Mouse (Mus musculus): Measurements from ENCODE around the gene Stxbp2. TPM values are rescaled to one million over a fixed set of nuclear protein-coding genes. Genes with fewer than 3 reads are reported as not detected.

Gene Stxbp2
- polyA plus RNA-seq, 1 experiment from 2014 or later, result 19.8 TPM

DNA sequence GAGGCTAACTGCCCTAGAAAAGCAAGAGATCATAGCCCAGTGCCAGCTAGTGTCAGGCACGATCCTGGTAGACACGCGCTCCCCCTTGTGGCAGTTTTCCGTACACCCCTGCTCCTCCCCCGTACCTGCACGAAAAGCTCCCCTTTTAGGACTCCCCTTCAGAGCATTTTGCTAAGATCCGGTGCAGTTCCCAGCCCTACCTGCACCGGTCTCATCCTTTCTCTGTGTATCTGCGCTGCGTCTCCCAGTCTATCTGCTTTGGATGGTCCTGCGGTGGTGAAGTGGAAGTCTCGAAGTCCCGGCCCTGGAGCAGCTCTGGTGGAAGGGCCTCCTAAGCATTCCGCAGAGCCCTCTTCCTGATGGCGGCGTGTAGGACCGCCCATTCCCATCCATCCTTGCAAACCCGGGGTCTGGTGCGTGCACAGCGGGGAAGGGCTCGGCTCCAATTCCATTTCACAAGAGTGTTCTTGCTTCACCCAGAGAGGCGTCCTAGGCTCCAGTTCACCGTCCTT is 41.3 kb downstream of the Stxbp2 start, which contains the start of gene Fcor:
Gene Fcor, minus strand, starts transcription at position 383 of the 512 bp plus-strand sequence.
- Histone ChIP-seq H3K27me3 (no peaks in the 10 kb centered on the region), H3K4me2 (replicated peaks) (peak within 1 kb of the TSS; percentile 63), H3K4me1 (peaks cover 6% of the 10 kb centered on the region; the same call in 1 of the 2 replicates), H3K9me3 (no peaks in the 10 kb centered on the region), H3K9ac (replicated peaks) (peak within 1 kb of the TSS; percentile 66), H3K27ac (replicated peaks) (peak within 1 kb of the TSS; percentile 63), H3K36me3 (no peaks in the 10 kb centered on the region), H3K4me3 (peak within 1 kb of the TSS; percentile 51)
- ATAC-seq (ENCODE audit: low FRiP score, low read depth), result peak; percentile 81
- under 1% methylated on average over 23 of the region's 23 CpGs for WGBS

DNA sequence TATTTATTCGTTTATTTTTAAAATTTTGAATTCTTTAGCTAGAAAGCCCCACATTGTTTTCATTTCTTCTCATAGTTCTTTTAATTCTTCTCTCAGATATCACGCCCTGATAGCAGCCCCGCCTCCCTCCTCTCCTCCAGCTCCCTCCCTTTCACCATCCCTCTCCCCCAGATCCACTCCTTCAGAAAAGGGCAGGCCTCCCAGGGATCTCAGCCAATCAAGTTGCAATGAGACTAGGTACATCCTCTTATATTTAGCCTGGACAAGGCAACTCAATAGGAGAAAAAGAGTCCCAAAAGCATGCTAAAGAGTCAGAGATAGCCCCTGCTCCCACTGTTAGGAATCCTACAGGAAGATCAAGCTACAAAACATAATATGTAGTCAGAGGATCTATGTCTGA is 43.9 kb downstream of the Stxbp2 start:
- peaks cover 11% of the 10 kb centered on the region for H3K36me3 ChIP-seq
- no peaks in the 10 kb centered on the region for H3K9me3 ChIP-seq
- peaks cover 17% of the 10 kb centered on the region for H3K4me1 ChIP-seq
- no peak overlapping the region for H3K27ac ChIP-seq (replicated peaks)
- H3K4me3 ChIP-seq, result no peak overlapping the region
- no peak overlapping the region for H3K4me2 ChIP-seq (replicated peaks)
- no peak for ATAC-seq (ENCODE audit: low FRiP score, low read depth)
- H3K9ac ChIP-seq (replicated peaks), result no peak overlapping the region
- WGBS, result 51% methylated on average over 3 of the region's 3 CpGs
- H3K27me3 ChIP-seq, result no peaks in the 10 kb centered on the region

DNA sequence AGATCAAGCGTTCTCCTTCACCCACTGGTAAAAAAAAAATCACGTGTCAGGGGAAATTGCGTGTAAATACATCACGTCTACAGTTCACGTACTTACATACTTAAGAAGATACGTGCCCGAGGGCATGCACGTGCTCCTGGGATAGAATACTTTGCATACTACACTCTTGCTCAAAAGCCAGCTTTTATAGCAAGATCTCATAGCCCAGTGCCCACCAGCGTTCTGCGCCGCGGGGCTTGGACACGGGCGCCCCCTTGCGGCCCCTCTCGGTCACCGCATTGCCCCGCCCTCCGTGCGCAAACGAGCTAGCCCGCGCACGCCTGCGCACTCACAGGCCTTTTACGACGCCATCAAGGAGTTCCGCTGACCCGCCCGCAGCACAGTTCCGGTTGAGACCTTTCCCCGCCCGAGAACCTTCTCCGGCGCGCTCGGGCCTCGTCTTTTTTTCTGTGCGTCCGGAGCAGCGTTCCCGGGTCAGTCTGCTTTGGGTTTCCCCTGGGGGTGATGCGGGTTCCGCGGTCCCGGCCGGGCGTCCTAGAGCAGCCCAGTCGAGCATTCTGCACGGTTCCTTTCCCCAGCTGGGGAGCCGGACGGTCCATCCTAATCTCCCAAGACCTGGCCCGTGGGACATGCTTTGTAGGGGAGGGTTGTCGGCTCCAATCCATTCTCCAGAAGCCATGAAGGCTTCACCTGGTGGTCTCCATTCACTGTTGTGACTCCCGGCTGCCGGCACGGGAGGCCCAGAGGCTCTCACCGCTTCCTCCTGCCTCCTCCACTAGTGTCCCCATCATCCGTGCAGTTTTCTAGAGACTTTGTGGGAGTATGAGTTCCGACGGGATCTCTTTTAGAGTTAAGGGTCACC is 45.6 kb downstream of the Stxbp2 start, which contains the start of gene Trappc5:
Gene Trappc5, plus strand, starts transcription at position 169 of the 862 bp plus-strand sequence.
- Histone ChIP-seq H3K36me3 (peaks cover 28% of the 10 kb centered on the region), H3K4me3 (peak within 1 kb of the TSS; percentile 68), H3K4me1 (peaks cover 17% of the 10 kb centered on the region), H3K4me2 (replicated peaks) (peak within 1 kb of the TSS; percentile 85), H3K27ac (replicated peaks) (peak within 1 kb of the TSS; percentile 86), H3K9ac (replicated peaks) (peak within 1 kb of the TSS; percentile 85), H3K9me3 (no peaks in the 10 kb centered on the region), H3K27me3 (no peaks in the 10 kb centered on the region)
- 1% methylated on average over 61 of the region's 61 CpGs for WGBS
- peak; percentile 87 for ATAC-seq (ENCODE audit: low FRiP score, low read depth)

DNA sequence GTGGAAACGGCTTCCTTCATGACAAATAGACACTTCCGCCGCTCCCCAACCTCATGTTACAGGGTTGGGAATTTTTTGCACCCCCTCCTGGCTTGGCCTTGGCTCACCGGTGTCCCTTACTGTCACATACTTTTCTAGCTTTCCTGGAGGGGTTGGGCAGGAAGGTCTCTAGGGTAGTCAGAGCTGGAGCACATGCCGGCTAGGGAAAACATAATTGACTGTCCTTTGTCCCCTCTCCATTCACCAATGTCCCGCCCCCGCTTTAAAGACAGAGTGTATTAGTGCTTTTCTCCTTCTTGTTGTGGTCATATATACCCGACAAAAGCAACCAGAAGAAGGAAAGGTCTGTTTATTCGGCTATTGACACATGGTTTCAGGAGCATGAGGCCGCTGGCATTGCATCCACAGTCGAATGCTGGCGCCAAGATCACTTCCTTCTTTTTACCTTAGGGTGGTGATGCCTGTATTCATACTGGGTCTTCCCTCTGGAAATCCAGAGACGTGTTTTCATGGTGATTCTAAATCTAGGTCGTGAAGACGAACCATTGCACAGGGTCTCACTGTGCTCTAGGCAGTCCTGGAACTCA is 46.3 kb downstream of the Stxbp2 start:
- H3K27ac ChIP-seq (replicated peaks), result peak overlapping the region; percentile 86
- no peaks in the 10 kb centered on the region for H3K9me3 ChIP-seq
- WGBS, result 6% methylated on average over 15 of the region's 15 CpGs
- peak overlapping the region; percentile 85 for H3K4me2 ChIP-seq (replicated peaks)
- peaks cover 32% of the 10 kb centered on the region for H3K36me3 ChIP-seq
- H3K27me3 ChIP-seq, result no peaks in the 10 kb centered on the region
- peaks cover 17% of the 10 kb centered on the region for H3K4me1 ChIP-seq
- peak; percentile 7; the same call in 1 of the 2 replicates for ATAC-seq (ENCODE audit: low FRiP score, low read depth)
- H3K4me3 ChIP-seq, result peak overlapping the region; percentile 68
- peak overlapping the region; percentile 85 for H3K9ac ChIP-seq (replicated peaks)

DNA sequence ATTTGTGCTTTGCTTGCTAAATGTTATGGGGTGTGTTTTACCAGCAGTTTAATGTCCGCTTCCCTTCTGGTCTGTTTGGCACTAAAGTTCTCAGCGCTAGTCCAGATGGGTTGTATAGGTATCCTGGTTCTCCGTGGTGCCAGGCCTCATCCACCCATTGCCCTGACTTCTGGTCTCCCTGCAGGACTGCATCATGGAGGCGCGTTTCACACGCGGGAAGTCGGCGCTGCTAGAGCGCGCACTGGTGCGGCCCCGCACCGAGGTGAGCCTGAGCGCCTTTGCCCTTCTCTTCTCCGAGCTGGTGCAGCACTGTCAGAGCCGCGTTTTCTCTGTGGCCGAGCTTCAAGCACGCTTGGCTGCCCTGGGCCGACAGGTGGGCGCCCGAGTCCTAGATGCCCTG is 48.1 kb downstream of the Stxbp2 start:
- Histone ChIP-seq H3K9me3 (no peaks in the 10 kb centered on the region), H3K9ac (replicated peaks) (no peak overlapping the region), H3K4me1 (peaks cover 12% of the 10 kb centered on the region), H3K36me3 (peaks cover 42% of the 10 kb centered on the region), H3K4me2 (replicated peaks) (no peak overlapping the region), H3K27me3 (no peaks in the 10 kb centered on the region), H3K27ac (replicated peaks) (no peak overlapping the region), H3K4me3 (no peak overlapping the region)
- no peak for ATAC-seq (ENCODE audit: low FRiP score, low read depth)
- 95% methylated on average over 23 of the region's 23 CpGs for WGBS

DNA sequence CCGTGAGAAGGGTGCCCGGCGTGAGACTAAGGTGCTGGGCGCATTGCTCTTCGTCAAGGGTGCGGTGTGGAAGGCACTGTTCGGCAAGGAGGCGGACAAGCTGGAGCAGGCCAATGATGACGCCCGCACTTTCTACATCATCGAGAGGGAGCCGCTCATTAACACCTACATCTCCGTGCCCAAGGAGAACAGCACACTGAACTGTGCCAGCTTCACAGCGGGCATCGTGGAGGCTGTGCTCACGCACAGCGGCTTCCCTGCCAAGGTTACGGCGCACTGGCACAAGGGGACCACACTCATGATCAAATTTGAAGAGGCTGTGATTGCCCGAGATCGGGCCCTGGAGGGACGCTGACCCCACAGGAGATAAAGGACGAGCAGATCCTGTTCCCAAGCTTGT is 48.5 kb downstream of the Stxbp2 start:
- Histone ChIP-seq H3K4me1 (peaks cover 12% of the 10 kb centered on the region), H3K9ac (replicated peaks) (no peak overlapping the region), H3K27me3 (no peaks in the 10 kb centered on the region), H3K4me3 (no peak overlapping the region), H3K36me3 (peaks cover 42% of the 10 kb centered on the region), H3K4me2 (replicated peaks) (no peak overlapping the region), H3K27ac (replicated peaks) (no peak overlapping the region), H3K9me3 (no peaks in the 10 kb centered on the region)
- ATAC-seq (ENCODE audit: low FRiP score, low read depth), result no peak
- WGBS, result 96% methylated on average over 23 of the region's 23 CpGs

DNA sequence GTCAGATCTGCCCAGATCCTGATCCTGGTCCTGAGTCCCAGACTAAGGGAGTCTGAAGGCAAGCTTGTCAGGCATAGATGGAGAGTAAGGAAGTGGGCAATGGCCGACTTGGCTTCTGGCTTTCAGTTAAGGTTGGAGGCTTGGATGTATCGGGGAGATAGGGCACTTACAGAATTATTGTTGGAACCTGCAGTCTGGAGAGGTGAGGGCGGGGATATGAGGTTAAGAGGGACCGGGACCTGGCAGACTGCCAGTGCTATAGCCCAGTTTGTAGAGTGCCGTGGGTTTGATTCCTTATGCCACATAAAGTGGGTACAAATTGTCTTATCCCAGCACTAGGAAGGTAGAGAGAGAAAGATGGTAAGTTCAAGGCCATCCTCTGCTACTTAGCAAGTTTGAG is 48.9 kb downstream of the Stxbp2 start:
- ATAC-seq (ENCODE audit: low FRiP score, low read depth), result no peak
- Histone ChIP-seq H3K4me2 (replicated peaks) (no peak overlapping the region), H3K27ac (replicated peaks) (no peak overlapping the region), H3K27me3 (no peaks in the 10 kb centered on the region), H3K4me3 (no peak overlapping the region), H3K9me3 (no peaks in the 10 kb centered on the region), H3K36me3 (peaks cover 42% of the 10 kb centered on the region), H3K4me1 (peaks cover 12% of the 10 kb centered on the region), H3K9ac (replicated peaks) (no peak overlapping the region)
- WGBS, result 98% methylated on average over 5 of the region's 5 CpGs

DNA sequence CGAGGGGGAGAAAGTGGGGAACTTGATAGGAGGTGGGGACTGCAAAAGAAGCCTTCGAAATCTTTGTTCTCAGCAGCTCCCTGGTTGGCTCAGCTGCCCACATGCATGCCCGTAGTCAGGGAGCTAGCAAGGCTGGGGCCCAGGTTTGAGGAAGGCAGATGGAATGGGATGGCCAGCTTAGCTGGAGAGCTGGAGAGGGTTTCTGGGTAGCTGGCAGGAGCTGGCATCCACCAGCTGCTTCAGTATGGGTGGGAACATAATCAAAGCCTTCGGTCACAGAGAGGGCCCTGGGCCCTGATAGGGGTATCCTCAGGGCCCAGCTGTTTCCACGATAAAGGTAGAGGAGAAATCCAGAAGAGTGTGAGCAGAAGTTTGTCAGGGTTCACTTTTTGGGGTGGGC is 51.7 kb downstream of the Stxbp2 start:
- no peak overlapping the region for H3K4me3 ChIP-seq
- H3K4me2 ChIP-seq (replicated peaks), result no peak overlapping the region
- WGBS, result 96% methylated on average over 5 of the region's 5 CpGs
- no peaks in the 10 kb centered on the region for H3K27me3 ChIP-seq
- no peaks in the 10 kb centered on the region for H3K9me3 ChIP-seq
- no peak for ATAC-seq (ENCODE audit: low FRiP score, low read depth)
- H3K36me3 ChIP-seq, result peaks cover 42% of the 10 kb centered on the region
- peaks cover 7% of the 10 kb centered on the region for H3K4me1 ChIP-seq
- no peak overlapping the region for H3K27ac ChIP-seq (replicated peaks)
- no peak overlapping the region for H3K9ac ChIP-seq (replicated peaks)

DNA sequence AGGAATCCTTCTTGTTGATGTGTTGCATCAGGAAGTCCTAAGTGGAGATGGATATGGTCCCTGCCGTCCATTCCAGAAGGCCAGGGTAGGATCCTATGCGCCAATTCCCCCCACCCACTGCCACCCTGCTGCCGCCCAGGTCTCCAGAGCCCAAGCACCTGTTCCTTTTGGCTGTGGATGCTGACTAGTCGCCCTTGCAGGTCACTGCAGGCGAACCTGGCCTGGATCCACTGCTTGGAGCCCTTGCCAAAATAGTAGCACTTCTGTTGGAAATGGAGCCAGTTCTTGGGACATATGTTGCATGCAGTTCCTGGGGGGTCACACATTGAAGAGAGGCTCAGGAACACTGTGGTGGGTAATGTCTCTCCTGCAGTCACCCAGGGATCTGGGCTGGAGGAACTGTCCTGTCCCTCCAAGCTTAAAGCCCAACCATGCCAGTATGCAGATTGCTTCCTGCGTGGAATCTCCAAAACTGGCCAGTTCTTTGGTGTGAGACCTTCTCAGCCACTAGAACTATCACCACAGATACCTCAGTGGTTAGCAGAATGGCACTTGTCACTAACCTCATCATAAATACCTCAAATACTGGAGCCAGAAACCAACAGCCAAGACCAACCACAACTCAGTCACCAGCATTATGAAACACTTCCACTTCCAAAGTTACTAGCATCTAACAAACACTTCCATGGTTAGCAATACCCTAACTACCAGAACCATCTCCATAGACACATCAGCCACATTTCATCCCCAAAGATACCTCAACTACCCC is 52.8 kb downstream of the Stxbp2 start:
- no peak for ATAC-seq (ENCODE audit: low FRiP score, low read depth)
- no peak overlapping the region for H3K4me2 ChIP-seq (replicated peaks)
- no peaks in the 10 kb centered on the region for H3K27me3 ChIP-seq
- no peak overlapping the region for H3K9ac ChIP-seq (replicated peaks)
- H3K4me1 ChIP-seq, result no peaks in the 10 kb centered on the region
- WGBS, result 69% methylated on average over 6 of the region's 6 CpGs
- no peak overlapping the region for H3K27ac ChIP-seq (replicated peaks)
- no peaks in the 10 kb centered on the region for H3K9me3 ChIP-seq
- peaks cover 41% of the 10 kb centered on the region for H3K36me3 ChIP-seq
- no peak overlapping the region for H3K4me3 ChIP-seq

DNA sequence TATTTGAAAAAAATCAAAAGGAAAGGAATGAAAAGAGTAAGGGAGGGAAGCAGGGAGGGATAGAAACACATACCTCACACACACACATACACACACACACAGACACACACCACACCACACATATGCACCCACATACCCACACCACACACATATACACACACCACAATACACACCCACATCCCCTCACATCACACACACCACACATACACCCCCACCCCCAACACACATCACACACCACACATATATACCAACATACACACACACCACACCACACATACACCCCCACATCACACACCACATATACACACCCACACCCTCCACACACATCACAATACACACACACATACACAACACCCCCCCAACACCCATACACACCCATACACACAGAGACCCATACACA is 53.8 kb downstream of the Stxbp2 start:
- peak; percentile 43 for ATAC-seq (ENCODE audit: low FRiP score, low read depth)
- H3K36me3 ChIP-seq, result peaks cover 32% of the 10 kb centered on the region
- H3K9ac ChIP-seq (replicated peaks), result no peak overlapping the region; the same call in 1 of the 2 replicates

DNA sequence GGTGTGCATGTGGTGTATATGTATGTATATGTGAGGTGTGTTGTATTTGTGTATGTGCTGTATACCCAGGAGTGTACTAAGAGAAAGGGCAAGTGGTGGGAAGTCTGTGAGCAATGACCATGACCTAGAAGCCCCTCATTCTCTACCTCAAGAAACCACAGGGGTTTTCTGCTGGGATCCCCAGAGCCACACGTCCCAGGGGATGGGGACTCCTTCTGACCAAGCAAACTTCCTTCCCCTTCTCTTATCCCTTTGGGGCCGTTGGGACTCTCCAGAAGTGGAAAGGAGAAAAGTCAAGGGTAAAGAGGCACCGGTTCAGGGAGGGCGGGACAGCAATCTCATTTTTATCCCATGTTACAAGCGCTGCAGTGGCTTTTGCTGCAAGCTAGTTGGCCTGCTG is 54.7 kb downstream of the Stxbp2 start:
- no peak for ATAC-seq (ENCODE audit: low FRiP score, low read depth)
- Histone ChIP-seq H3K4me3 (no peak overlapping the region), H3K9ac (replicated peaks) (no peak overlapping the region), H3K27ac (replicated peaks) (no peak overlapping the region), H3K4me2 (replicated peaks) (no peak overlapping the region), H3K36me3 (peaks cover 23% of the 10 kb centered on the region), H3K4me1 (no peaks in the 10 kb centered on the region), H3K27me3 (no peaks in the 10 kb centered on the region), H3K9me3 (no peaks in the 10 kb centered on the region)
- 70% methylated on average over 5 of the region's 5 CpGs for WGBS

More for the DNA sequence above, 53.8 kb downstream of the Stxbp2 start:
- no peak overlapping the region for H3K27ac ChIP-seq (replicated peaks)
- no peaks in the 10 kb centered on the region for H3K9me3 ChIP-seq
- H3K4me2 ChIP-seq (replicated peaks), result no peak overlapping the region
- H3K4me1 ChIP-seq, result no peaks in the 10 kb centered on the region
- no peak overlapping the region for H3K4me3 ChIP-seq
- H3K27me3 ChIP-seq, result no peaks in the 10 kb centered on the region
